Mouse (Mus musculus): ENCODE measurements at regions not wholly inside any gene's neighbourhood (a gene's known extent, or its start where the extent isn't known, plus 50 kb on each side); places are given as distances from the start of the nearest gene placed in this dataset.

DNA sequence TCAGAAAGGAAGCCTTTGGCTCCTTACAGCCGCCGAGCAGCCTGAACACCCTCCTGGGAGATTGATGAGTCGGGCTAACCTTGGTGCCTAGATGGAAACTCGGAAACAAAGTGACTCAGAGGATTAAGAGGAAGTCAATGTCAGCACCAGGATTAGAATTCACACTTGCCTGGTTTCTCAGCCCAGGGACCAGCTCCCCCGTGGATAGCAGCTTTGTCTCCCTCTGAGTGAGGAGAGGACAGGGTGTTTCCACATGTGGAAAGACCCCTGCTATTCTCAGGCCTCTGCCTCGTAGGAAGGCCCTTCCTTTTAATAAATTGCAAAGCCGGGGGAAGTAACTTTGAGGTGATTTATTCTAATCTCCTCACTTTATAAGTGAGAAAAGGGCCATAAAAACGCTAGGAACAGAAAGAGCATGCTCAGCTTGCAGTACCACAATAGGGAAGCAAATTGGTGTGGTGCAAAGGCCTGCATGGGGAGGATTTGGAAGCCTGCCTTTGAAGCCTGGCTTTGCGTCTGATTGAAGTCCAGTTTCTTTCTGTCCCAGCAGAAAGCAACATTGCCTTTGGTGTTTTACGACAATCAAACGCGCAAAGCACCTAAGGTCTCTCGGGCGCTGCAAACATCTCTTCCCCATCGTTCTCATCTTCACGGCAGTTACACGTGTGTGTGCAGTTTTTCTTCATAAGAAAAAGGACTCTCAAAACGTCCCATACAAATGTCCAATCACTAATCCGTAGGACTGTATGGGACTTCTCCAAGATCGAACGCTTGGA, 242.8 kb downstream of the Ndfip2 start:
- no peak for DNase-seq (ENCODE audit: low spot score)

DNA sequence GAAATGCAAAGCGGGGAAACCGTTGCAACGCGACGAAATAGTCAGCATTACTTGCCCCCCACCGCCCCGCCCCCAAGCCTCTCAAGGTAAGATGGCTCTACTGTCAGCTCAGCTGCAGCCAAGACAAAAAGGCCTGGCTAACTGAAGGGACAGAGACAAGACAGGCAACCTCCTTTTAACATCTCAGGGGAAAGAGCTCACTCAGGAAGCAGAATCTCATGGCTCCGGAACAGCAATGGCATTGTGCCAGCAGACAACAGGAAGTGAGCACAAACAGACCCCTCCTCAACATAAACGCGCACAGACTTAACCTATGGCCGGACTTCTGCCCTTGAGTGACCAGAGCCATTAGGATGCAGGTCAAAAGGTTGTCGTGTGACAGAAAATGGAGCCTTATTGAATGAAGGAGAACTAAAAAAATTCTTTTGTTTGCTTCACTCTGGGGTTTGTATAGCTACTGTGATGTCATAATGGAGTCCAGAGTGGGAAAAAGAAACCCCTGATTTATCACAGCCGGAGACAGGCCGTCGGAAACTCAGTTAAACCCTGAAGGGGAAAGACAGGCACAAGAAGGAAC, 241.0 kb downstream of the Ndfip2 start:
- DNase-seq (ENCODE audit: low spot score) = peak; percentile 32

DNA sequence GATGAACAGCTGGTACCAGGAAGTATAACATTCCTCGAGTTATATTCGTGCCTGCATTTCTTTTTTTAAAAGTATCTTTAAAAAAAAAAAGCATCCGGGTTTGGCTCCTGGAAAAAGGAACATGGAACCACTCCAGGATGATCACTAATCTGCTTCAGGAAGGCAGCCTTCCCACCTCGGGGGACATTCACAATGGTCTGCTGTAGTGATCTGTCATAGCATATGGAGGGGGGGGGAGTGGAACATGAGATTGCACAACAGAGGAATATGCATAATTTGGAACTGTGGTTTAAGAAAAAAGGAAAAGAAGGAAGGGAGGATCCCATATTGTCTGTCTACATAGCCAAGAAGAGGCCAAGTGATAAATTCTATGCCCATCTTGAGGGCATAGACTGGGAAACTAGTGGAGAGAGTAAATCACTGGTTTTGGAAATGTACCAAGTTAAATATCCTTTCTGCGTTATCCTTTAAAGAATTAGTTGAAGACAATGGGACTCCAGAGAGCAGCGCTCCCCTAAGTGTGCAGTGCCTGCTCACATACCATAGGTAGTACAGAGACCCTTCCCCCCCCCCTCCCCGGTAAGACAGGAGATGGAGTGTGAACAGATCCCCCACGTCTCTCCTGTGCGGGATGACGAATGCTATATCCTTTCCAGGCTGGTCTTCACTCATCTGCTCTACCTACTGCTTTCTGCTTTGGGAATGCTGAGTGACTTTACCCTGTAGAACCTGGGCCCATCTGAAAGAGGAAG, 240.0 kb downstream of the Ndfip2 start:
- no peak for DNase-seq (ENCODE audit: low spot score)

DNA sequence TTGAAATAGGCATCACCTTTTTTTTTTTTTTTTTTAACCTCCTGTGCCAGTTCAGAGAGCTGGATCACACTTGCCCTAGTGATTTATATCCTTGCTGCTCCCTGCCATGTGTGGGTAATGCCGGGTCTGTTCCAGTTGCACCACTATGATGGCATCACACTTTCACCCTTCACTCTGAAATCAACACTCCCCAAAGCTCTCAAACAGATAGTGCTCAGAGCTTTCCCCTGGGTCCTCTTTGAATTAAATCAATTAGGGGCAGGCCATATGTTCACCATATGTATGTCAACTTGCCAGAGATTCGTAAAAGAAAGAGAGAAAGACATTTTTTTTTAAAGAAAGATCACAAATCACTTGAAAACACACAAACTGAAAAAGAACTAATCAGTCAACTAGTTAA, 236.8 kb downstream of the Ndfip2 start:
- no peak for DNase-seq (ENCODE audit: low spot score)

DNA sequence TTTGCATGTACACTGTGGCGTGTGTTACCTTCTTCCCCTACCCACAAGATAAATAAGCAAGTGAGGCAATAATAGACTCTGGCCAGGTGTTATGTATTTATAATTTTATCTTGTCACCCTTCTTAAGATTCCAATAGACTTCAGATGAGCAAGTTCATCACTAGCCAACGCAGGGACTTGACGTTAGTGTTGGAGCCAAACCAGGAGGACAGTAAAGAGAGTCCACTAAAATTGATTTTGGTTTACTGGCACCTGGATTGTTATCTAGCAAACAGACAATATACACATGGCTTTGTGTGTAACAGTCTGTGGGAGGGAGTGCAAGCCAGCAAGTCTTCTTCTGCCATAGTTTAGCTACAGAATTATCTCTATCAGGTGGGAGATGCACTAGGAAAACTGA, 236.0 kb downstream of the Ndfip2 start:
- no peak for DNase-seq (ENCODE audit: low spot score)

DNA sequence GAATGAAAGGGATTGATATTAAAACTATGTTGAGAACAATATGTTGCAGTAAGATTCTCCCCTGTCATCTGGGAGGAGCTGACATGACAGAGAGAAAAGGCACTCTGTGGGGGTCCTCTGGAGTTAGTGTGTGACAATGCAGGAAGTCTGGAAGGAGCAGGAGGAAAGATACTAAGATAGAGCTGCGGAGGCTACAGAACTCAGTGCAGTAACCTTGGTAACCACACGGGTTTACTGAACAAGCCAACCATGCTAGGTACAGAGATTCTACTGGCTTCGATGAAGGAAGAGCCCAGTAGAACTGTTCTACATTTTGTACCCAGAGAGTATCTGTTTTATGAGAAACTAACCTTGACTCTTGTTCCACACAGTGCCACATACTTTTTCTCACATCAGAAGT, 231.8 kb downstream of the Ndfip2 start:
- DNase-seq (ENCODE audit: low spot score) = no peak

DNA sequence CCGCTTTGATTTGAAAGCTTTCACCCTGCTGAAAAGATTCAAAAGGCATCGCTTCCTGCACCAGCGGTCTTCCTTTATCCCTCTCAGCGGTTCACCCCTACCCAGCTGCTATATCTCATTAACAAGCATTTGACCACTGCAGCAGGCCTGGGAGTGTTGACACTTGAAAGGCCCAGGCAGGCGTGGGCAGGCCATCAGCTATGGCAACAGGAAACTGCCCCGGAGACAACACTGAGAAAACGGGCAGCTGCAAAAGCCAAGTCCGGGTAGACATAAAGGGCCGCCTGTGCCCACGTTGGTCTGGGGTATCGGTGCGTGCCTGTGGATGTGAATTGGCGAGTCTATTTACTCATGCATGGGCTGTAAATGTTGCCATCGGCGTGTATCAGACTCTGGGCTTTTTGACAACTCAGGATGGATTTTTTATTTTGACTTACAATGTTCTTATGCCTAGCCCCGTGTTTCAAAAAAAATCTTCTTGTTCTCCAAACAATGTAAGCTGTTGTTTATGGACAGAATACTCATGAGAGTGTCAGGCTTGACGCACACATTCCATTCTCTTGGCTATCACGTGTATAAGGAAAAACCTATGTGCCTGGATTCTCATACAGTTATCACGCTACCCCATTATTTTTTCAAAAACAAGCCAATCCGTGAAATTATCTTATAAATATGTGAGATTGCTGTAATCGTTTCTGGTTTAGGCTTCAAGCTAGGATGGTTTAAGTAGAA, 225.1 kb downstream of the Ndfip2 start:
- peak; percentile 61 for DNase-seq (ENCODE audit: low spot score)

DNA sequence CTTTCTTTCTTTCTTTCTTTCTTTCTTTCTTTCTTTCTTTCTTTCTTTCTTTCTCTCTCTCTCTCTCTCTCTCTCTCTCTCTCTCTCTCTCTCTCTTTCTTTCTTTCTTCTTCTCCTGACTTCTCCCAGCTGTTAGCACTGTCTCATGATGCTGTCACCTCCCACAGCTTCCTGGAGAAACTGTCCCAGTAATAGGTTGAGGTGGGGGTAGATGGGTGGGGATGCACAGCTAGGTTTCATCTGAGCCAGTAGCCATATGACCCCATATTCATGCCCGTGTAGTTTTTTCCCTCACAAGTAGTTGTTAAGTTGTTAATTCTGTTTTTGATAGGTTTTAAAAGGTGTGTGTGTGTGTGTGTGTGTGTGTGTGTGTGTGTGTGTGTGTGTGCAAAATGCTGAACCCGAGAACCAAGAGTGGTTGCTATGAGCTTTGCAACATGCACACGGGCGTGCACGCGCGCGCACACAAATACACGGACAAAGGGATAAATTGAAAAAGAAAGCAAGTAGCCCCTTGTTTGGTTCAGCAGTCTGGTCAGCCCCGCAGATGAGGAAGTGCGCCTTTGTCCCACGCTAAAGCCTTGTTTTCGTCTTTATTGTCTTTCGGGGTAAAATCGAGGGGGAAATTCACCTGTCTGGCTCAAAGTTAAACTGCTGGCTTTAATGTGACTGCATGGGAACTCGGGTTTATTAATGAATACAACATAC, 224.4 kb downstream of the Ndfip2 start:
- DNase-seq (ENCODE audit: low spot score) = no peak

DNA sequence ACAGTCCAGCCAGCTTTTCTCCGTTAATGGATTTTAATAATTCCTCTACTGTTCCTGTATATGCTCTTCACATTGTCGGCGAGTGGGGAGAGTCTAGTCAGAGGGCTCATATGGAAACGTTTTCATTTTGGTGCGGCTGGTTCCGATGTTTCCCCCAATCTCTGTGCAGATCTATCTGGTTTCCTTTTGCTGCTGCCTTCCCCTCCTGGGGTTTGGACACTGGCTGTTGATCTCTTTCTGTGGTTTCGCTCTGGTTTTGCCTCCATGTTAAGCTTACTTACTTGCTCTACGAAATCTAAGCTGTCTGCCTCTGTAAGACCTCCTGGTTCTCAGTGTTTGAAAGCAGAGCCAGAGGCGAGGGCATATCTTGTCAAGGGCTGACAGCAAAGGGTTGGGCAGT, 221.7 kb downstream of the Ndfip2 start:
- DNase-seq (ENCODE audit: low spot score) = no peak

DNA sequence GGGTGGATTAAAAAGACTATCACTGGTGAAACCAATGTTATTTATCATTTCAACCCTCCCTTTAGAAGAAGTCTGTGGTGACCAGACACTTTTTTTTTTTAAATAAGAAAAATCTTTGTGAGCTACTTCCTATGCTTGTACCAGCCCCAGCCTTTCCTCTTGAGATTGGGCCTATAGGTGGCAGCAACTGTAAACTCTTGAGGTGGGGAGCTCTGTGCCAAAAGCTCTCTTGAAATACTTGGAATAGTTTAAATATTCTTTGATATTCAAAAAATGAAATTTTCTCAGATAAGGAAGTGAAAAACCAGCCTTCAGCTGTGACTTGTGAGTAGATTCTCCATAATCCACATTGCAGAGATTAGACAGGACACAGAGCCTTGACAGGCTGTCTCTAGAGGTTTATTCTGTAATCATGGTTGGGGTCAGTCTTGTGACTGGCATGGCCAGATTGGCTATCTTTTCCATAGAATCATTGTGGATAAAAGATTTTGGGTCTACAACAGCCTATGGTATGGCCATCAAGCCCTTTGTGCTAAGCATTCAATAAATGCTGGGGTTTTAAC, 216.7 kb downstream of the Ndfip2 start:
- no peak for DNase-seq (ENCODE audit: low spot score)

DNA sequence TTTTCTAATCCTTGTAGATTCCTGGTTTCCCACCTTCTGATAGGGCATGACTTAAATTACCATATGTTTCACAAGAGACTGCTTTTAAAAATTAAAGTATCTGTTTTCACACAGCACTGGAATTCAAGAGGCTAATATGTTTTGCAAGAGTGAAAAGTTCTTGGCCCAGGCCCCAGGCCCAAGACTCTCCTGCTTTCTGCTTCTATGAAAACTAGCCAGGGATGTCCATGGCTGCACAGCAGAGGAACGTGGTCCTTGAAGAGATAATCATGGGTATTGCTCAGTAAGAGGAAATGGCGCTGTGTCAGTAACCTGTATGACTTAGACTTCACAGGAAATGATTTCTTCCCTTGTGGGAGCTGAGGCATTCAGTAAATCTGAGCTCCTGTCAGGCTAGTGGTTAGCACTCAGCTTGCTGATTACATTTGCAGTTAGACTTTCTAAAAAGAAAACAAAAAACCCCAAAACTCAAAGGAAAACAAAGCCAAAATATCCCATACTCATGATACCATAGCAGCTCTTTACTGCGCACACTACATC, 190.6 kb downstream of the Ndfip2 start:
- no peak for DNase-seq (ENCODE audit: low spot score)

DNA sequence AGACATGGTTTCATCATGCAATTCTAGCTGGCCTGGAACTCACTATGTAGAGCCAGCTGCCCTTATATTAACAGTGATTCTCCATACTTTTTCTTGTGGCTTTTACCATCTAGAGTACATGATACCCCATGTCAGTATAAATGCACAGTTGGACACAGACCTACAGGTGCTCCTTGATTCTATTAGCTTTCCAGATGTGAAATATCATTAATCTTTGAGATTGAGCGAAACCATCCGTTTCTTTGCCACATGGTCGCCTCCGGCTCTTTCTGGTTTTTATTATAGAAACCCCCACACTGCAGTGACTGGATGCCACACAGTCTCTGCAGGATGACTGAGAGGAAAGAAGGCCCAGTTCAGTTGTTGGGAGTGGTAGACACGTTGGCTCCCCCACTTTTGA, 188.7 kb downstream of the Ndfip2 start:
- no peak for DNase-seq (ENCODE audit: low spot score)

DNA sequence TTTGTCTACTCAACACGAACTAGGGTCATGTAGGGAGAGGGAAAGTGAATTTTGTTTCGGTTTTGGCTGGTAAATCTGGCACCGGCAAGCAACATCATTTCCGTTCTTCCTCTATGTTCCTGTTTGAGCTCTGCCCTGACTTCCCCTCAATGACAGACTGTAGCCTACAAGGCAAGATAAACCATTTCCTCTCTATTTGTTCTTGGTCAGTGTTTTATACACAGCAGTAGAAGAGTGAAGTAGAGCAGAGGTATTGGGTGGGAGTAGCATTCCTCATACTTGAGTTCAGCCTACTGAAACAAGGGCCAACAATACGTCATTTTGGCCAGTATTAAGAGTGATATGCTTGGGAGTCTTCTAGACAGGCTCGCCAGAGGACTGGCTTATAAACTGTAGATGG, 177.0 kb downstream of the Ndfip2 start:
- DNase-seq (ENCODE audit: low spot score) = no peak

DNA sequence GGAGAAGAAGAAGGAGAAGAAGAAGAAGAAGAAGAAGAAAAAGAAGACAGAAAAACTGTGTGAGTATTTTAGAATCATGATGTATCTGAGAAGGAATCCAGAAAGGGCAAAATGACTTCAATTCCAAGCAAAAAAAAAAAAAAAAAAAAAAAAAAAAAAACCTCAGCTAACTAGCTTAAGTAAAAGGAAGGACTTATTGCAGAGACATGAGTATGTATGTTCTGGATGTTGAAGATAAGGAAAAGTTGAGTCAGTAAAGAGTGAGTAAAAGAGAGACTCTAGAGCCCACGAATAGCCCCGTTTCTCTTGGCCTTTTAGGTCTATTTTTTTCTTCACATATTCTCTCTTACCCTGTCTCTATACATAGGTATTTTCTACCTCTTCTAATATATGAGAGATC, 175.1 kb downstream of the Ndfip2 start:
- DNase-seq (ENCODE audit: low spot score) = no peak

DNA sequence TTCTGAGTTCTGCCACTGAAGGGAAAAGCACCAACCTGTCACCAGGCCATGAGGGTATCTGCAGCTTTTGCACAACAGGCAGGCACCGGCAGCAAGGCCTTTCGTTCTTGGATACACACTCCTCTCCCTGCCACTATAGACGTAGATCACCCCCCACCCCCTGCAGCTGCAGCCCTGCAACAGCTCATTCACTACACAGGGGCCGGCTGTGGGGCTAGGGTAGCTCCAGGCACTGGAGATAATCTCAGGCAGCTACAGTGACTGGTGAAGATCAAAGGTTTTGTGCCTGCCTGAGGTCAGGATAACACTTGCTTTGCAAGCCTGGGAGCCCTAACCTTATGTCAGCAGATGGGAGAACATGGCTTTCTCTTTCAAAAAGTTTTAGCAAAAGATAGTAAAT, 174.3 kb downstream of the Ndfip2 start:
- DNase-seq (ENCODE audit: low spot score) = peak; percentile 55

DNA sequence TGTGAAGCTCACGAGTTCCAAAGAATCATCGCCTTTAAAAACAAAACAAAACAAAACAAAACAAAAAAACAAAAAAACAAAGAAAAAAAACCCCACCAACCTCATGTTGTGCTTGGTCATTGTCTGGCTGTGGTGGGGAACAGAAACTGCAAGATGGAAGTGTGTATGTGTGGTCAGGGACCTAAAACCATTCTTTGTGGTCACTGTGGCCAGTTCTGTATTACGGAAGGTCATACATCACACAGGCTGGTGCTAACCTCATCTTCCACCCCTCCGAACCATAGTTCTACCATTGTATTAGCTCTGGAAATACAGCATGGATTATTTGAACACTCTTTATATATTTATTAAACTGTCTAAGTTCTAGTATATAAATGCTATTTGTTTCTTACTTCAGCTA, 173.2 kb downstream of the Ndfip2 start:
- DNase-seq (ENCODE audit: low spot score) = no peak

DNA sequence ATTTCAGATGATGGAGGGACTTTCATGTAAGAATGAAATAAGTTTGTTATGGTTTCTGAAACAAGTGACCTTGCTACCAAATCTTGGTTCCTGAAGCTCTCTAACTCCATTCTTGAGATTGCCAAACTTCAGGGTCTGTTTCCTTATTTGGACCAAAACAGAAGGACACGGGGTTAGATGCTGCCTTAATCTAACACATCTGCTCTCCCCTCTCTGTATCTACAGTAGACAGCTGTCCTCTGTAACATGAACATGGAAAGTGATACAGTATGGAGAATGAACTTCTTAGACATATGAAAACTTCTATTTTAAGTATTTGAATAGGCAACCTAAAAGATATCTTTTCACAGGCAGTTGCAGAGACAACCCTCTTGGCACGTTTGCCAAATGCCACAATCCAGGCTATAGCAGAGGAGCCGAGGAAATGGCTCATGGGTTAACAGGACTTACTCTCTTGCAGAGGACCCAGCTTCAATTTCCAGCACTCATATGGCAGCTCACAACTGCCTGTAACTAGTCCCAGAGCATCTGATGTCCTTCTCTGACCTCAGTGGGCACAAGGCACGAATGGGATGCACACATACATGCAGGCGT, 171.4 kb downstream of the Ndfip2 start:
- DNase-seq (ENCODE audit: low spot score) = no peak

DNA sequence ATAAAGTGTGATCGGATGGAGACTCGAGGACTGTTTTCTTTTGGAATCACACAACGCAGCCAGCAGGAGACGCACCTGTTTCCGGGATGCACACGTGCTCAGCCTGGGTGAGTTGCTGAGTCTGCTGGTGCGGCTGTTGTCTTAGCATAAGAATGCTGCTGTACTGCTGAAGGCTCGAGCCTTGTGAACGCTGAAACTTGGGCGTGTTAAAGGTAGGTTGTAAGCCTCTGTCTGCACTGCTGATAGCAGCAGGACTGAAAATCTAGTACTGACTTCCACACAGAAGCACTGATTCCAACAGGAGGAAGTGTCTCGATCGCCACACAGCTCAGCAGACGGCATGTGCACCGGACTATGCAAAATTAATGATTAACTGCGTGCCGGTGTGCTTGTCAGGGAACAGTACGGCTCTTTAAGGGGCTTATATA, 169.1 kb downstream of the Ndfip2 start:
- peak; percentile 76 for DNase-seq (ENCODE audit: low spot score)

DNA sequence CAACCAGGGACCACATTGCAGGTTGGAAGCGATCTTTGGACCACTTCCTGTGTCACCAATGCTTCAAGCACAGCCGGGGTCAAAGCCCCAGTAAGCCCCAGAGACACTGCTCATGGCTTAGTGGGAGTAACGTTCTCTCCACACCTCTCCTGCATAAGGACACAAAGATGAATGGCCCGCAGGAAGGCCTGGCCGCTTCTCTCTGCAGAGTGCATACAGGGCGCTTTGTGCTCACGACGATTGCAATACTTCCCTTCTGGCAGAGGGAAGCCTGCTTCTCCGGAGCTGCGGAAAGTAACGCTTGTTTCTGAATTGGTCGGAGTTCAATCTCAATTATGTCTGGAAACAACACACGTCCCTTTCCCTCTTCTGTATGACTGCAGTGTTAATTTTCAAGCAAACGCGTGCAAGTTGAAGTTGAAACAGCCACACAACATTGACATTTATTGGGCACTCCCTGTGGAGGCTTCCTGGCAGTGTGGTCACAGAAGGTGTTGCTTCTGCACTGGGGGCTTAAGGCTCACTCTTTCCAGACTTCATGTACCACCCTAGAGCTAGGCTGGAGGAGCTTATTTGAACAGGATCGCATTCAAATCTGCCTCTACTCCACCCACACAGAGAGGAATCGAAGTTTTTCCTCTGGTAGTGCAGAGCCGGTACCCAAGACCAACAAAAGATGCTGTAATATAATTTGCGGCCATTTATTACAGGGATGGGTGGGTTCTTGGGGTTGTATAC, 168.4 kb downstream of the Ndfip2 start:
- no peak for DNase-seq (ENCODE audit: low spot score)

DNA sequence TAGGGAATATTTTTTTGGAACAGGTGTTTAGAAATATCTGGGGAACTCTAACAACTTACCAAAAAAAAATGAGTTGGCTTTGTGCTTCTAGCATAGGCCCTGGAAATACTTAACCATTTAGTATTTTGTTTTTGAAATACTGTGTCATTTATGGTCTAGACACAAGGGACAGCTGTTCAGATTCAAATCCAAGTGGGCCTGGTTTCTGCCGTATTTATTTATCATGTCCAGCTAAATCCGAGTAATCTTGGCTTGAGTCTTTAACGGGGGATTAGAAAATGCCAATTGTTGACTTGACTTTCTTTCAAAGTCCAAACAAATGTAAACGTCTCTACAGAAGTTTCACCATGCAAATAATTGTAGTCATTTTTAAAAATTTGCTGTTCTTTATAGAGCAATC, 159.6 kb downstream of the Ndfip2 start:
- no peak for DNase-seq (ENCODE audit: low spot score)
